7 mouse cellular contexts compared by ENCODE assay signal in genomic region chr12:110845131-110845880, GRCm38 (mm10). TPM values are rescaled to one million over a fixed set of nuclear protein-coding genes. Genes with fewer than 3 reads are reported as not detected.
DNase-seq lines count a peak whose midpoint lies in the region; ATAC-seq and TF ChIP-seq lines count a peak whose summit lies in the region.

No protein-coding gene starts in this region.

- H3K9me3 ChIP-seq in intestine, postnatal 0 days (ENCODE audit: control insufficient read depth) = no peaks in the 10 kb centered on the region
- H3K9me3 ChIP-seq in midbrain, embryonic 12.5 days = no peaks in the 10 kb centered on the region

- intact Hi-C loops in left cerebral cortex, postnatal 4 days (cut with DNase I) = loop anchor here (10.0 kb wide), 2 partner anchors 111 to 231 kb away; partner anchors contain the start of gene Wdr20

- H3K27me3 ChIP-seq in intestine, postnatal 0 days (replicated peaks; ENCODE audit: control insufficient read depth, insufficient read depth, low read length) = no peaks in the 10 kb centered on the region
- peaks cover 58% of the 10 kb centered on the region for H3K27me3 ChIP-seq in midbrain, embryonic 12.5 days
- no peaks in the 10 kb centered on the region for H3K27me3 ChIP-seq in small intestine, adult 2 months (ENCODE audit: control insufficient read depth, insufficient read depth, low read length)

- peak overlapping the region; percentile 72 for H3K4me2 ChIP-seq in intestine, postnatal 0 days (replicated peaks; ENCODE audit: low read depth)
- H3K4me2 ChIP-seq in midbrain, embryonic 12.5 days (replicated peaks) = peak overlapping the region; percentile 57

- H3K36me3 ChIP-seq in intestine, postnatal 0 days (ENCODE audit: control insufficient read depth, insufficient read depth) = no peaks in the 10 kb centered on the region
- H3K36me3 ChIP-seq in midbrain, embryonic 12.5 days = no peaks in the 10 kb centered on the region
- H3K36me3 ChIP-seq in small intestine, adult 2 months (ENCODE audit: control insufficient read depth, insufficient read depth, low read length) = no peaks in the 10 kb centered on the region

- H3K4me1 ChIP-seq in intestine, postnatal 0 days (replicated peaks; ENCODE audit: control insufficient read depth, insufficient read depth, low read length) = peaks cover 8% of the 10 kb centered on the region; the same call in 1 of the 2 replicates
- peaks cover 24% of the 10 kb centered on the region for H3K4me1 ChIP-seq in midbrain, embryonic 12.5 days
- no peaks in the 10 kb centered on the region for H3K4me1 ChIP-seq in small intestine, adult 2 months (ENCODE audit: control insufficient read depth, insufficient read depth, insufficient read length, low read length)

- peak; percentile 83 for ATAC-seq in intestine, postnatal 0 days
- peak; percentile 75 for ATAC-seq in midbrain, embryonic 12.5 days (ENCODE audit: low FRiP score, low read depth)

- peak overlapping the region; percentile 61 for H3K4me3 ChIP-seq in intestine, postnatal 0 days (ENCODE audit: low read depth, low read length)
- peak overlapping the region; percentile 50 for H3K4me3 ChIP-seq in midbrain, embryonic 12.5 days
- H3K4me3 ChIP-seq in small intestine, adult 2 months (ENCODE audit: low read depth, low read length) = peak overlapping the region; percentile 74

- peak; percentile 96 for DNase-seq in adrenal gland, adult 2 months
- peak; percentile 99 for DNase-seq in embryo, embryonic 9.5 days (ENCODE audit: extremely low spot score)
- DNase-seq in gastrocnemius, postnatal 4 days (ENCODE audit: low spot score in 2 of 2) = peak; percentile 83 to 85
- DNase-seq in left cerebral cortex, postnatal 4 days = peak; percentile 78

- peak overlapping the region; percentile 58 for H3K9ac ChIP-seq in intestine, postnatal 0 days (ENCODE audit: low read depth, low read length)
- H3K9ac ChIP-seq in midbrain, embryonic 12.5 days (replicated peaks) = peak overlapping the region; percentile 39

- TF ChIP-seq CTCF in intestine, postnatal 0 days (IDR thresholded peaks at IDR 0.05; ENCODE audit: low read depth) = no peak; the same call in 1 of the 2 replicates
- TF ChIP-seq CTCF in small intestine, adult 2 months (IDR thresholded peaks at IDR 0.05; ENCODE audit: extremely low read depth, insufficient read length, insufficient replicate concordance, low read depth, low read length) = no peak

- TF ChIP-seq POLR2A in small intestine, adult 2 months (IDR thresholded peaks at IDR 0.05; ENCODE audit: low read depth, low read length) = 0 out of 2 replicates have a peak, but pooled peaks have one; percentile 30

- H3K27ac ChIP-seq in intestine, postnatal 0 days (ENCODE audit: low read depth, low read length) = peak overlapping the region; percentile 77
- no peak overlapping the region for H3K27ac ChIP-seq in midbrain, embryonic 12.5 days (replicated peaks)
- H3K27ac ChIP-seq in small intestine, adult 2 months (ENCODE audit: insufficient read depth, low read depth, low read length) = peak overlapping the region; percentile 70

- under 1% methylated on average over 36 of the region's 36 CpGs for WGBS in intestine, postnatal 0 days
- WGBS in midbrain, embryonic 12.5 days = under 1% methylated on average over 36 of the region's 36 CpGs
- under 1% methylated on average over 36 of the region's 36 CpGs for WGBS in small intestine, adult 2 months

RNA-seq across cellular contexts. Expression of gene Mok, which starts 4.6 kb away (rescaled TPM):
- total RNA-seq in adrenal gland, adult 2 months (2021) = 1 to 10 TPM; 1.2 to 2.2 TPM
- 1.5 and 1.7 TPM in 2 replicates for polyA plus RNA-seq in adrenal gland, adult 2 months (2012; rRNA removed)
- total RNA-seq in gastrocnemius, postnatal 4 days (2021) = under 1 TPM; 0.34 to 0.91 TPM
- polyA plus RNA-seq in intestine, postnatal 0 days (2015; fragmentation: Nextera tagmentation; extraction: Ambion mirVana) = 0.80 and 0.85 TPM in 2 replicates
- 10 to 100 TPM; 13.2 to 16.5 TPM for total RNA-seq in left cerebral cortex, postnatal 4 days (2021)
- polyA plus RNA-seq in midbrain, embryonic 12.5 days (2016; fragmentation: Nextera tagmentation; extraction: Ambion mirVana) = 11.1 and 13.2 TPM in 2 replicates
- polyA plus RNA-seq in small intestine, adult 2 months (2012; rRNA removed) = 0.17 and 0.81 TPM in 2 replicates

RNA-seq across cellular contexts. Expression of gene Zfp839, which starts 4.7 kb away (rescaled TPM):
- total RNA-seq in adrenal gland, adult 2 months (2021) = 10 to 100 TPM; 11.1 to 14.1 TPM
- 6.9 and 8.5 TPM in 2 replicates for polyA plus RNA-seq in adrenal gland, adult 2 months (2012; rRNA removed)
- 1 to 10 TPM; 7.4 to 8.0 TPM for total RNA-seq in gastrocnemius, postnatal 4 days (2021)
- 1.6 and 2.3 TPM in 2 replicates for polyA plus RNA-seq in intestine, postnatal 0 days (2015; fragmentation: Nextera tagmentation; extraction: Ambion mirVana)
- total RNA-seq in left cerebral cortex, postnatal 4 days (2021) = 1 to 10 TPM; 7.5 to 9.2 TPM
- 3.9 and 5.1 TPM in 2 replicates for polyA plus RNA-seq in midbrain, embryonic 12.5 days (2016; fragmentation: Nextera tagmentation; extraction: Ambion mirVana)
- 2.1 and 3.2 TPM in 2 replicates for polyA plus RNA-seq in small intestine, adult 2 months (2012; rRNA removed)

RNA-seq across cellular contexts. Expression of gene Cinp, which starts 43.6 kb away (rescaled TPM):
- total RNA-seq in adrenal gland, adult 2 months (2021) = 10 to 100 TPM; 41.0 to 41.9 TPM
- polyA plus RNA-seq in adrenal gland, adult 2 months (2012; rRNA removed) = 51.2 and 52.8 TPM in 2 replicates
- 10 to 100 TPM; 40.5 to 41.9 TPM for total RNA-seq in gastrocnemius, postnatal 4 days (2021)
- polyA plus RNA-seq in intestine, postnatal 0 days (2015; fragmentation: Nextera tagmentation; extraction: Ambion mirVana) = 30.5 and 31.0 TPM in 2 replicates
- 10 to 100 TPM; 64.9 to 65.8 TPM for total RNA-seq in left cerebral cortex, postnatal 4 days (2021)
- polyA plus RNA-seq in midbrain, embryonic 12.5 days (2016; fragmentation: Nextera tagmentation; extraction: Ambion mirVana) = 58.5 and 72.6 TPM in 2 replicates
- 19.4 and 20.4 TPM in 2 replicates for polyA plus RNA-seq in small intestine, adult 2 months (2012; rRNA removed)

RNA-seq across cellular contexts. Expression of gene Tecpr2, which starts 43.8 kb away (rescaled TPM):
- 1 to 10 TPM; 8.2 TPM for total RNA-seq in adrenal gland, adult 2 months (2021)
- 6.1 and 7.0 TPM in 2 replicates for polyA plus RNA-seq in adrenal gland, adult 2 months (2012; rRNA removed)
- 1 to 10 TPM; 4.8 to 5.4 TPM for total RNA-seq in gastrocnemius, postnatal 4 days (2021)
- 1.3 and 1.6 TPM in 2 replicates for polyA plus RNA-seq in intestine, postnatal 0 days (2015; fragmentation: Nextera tagmentation; extraction: Ambion mirVana)
- 10 to 100 TPM; 29.8 to 30.7 TPM for total RNA-seq in left cerebral cortex, postnatal 4 days (2021)
- 7.5 and 8.4 TPM in 2 replicates for polyA plus RNA-seq in midbrain, embryonic 12.5 days (2016; fragmentation: Nextera tagmentation; extraction: Ambion mirVana)
- polyA plus RNA-seq in small intestine, adult 2 months (2012; rRNA removed) = 2.2 and 2.5 TPM in 2 replicates
